Mouse (Mus musculus): Measurements from ENCODE around the gene Slc22a17.

Slc22a17 gene

GRCm38 (mm10) chr14:54856703-54857102 lies 56.2 kb downstream of the Slc22a17 start:
- DNase-seq, result no peak

Measured in cerebellum, adult 9-11 months (tissue).